Mouse (Mus musculus): Measurements from ENCODE around the gene Tent5b. TPM values are rescaled to one million over a fixed set of nuclear protein-coding genes. Genes with fewer than 3 reads are reported as not detected.

Gene Tent5b
- polyA plus RNA-seq, 1 experiment, result 4.4 TPM

- Histone ChIP-seq H3ac (ENCODE audit: control insufficient read depth, insufficient read length, low read depth) (no peak overlapping the region), H3K4me3 (ENCODE audit: insufficient read depth, poor library complexity, severe bottlenecking) (no peak overlapping the region), H3K36me3 (ENCODE audit: control insufficient read depth, insufficient read depth) (peaks cover 27% of the 10 kb centered on the region), H3K27me3 (ENCODE audit: control insufficient read depth, insufficient read depth, insufficient read length) (no peaks in the 10 kb centered on the region), H3K79me2 (ENCODE audit: control insufficient read depth, insufficient read depth) (peaks cover 22% of the 10 kb centered on the region), H3K79me3 (ENCODE audit: low read depth) (no peaks in the 10 kb centered on the region)
- TF ChIP-seq MYOG (IDR thresholded peaks at IDR 0.05; ENCODE audit: control insufficient read depth, extremely low read depth, insufficient read length) (no peak), CTCF (IDR thresholded peaks at IDR 0.05; ENCODE audit: control insufficient read depth, insufficient read depth, insufficient read length) (no peak), USF1 (IDR thresholded peaks at IDR 0.05; ENCODE audit: low read depth) (no peak), FOSL1 (IDR thresholded peaks at IDR 0.05; ENCODE audit: insufficient read depth, low read length, poor library complexity, severe bottlenecking) (no peak), MAX (IDR thresholded peaks at IDR 0.05) (no peak), CEBPB (IDR thresholded peaks at IDR 0.05; ENCODE audit: low read depth) (no peak), MYOD1 (IDR thresholded peaks at IDR 0.05; ENCODE audit: control insufficient read depth, insufficient read length, low read depth) (no peak)
Measured at GRCm38 (mm10) chr4:133485691-133486425, 5.9 kb downstream of the Tent5b start.

GRCm38 (mm10) chr4:133486673-133487357, 6.9 kb downstream of the Tent5b start:
- Histone ChIP-seq H3K4me3 (ENCODE audit: insufficient read depth, poor library complexity, severe bottlenecking) (no peak overlapping the region), H3K36me3 (ENCODE audit: control insufficient read depth, insufficient read depth) (peaks cover 26% of the 10 kb centered on the region), H3K27me3 (ENCODE audit: control insufficient read depth, insufficient read depth, insufficient read length) (no peaks in the 10 kb centered on the region), H3K79me3 (ENCODE audit: low read depth) (no peaks in the 10 kb centered on the region), H3ac (ENCODE audit: control insufficient read depth, insufficient read length, low read depth) (no peak overlapping the region), H3K79me2 (ENCODE audit: control insufficient read depth, insufficient read depth) (peaks cover 21% of the 10 kb centered on the region)
- no peak for TF ChIP-seq FOSL1 (IDR thresholded peaks at IDR 0.05; ENCODE audit: insufficient read depth, low read length, poor library complexity, severe bottlenecking)
- TF ChIP-seq CTCF (IDR thresholded peaks at IDR 0.05; ENCODE audit: control insufficient read depth, insufficient read depth, insufficient read length), result no peak
- no peak for TF ChIP-seq CEBPB (IDR thresholded peaks at IDR 0.05; ENCODE audit: low read depth)
- TF ChIP-seq MYOG (IDR thresholded peaks at IDR 0.05; ENCODE audit: control insufficient read depth, extremely low read depth, insufficient read length), result no peak

GRCm38 (mm10) chr4:133488619-133489392, 8.9 kb downstream of the Tent5b start:
- TF ChIP-seq USF1 (IDR thresholded peaks at IDR 0.05; ENCODE audit: low read depth), result no peak
- no peak for TF ChIP-seq CTCF (IDR thresholded peaks at IDR 0.05; ENCODE audit: control insufficient read depth, insufficient read depth, insufficient read length)
- no peak for TF ChIP-seq MAX (IDR thresholded peaks at IDR 0.05)
- TF ChIP-seq MYOD1 (IDR thresholded peaks at IDR 0.05; ENCODE audit: control insufficient read depth, insufficient read length, low read depth), result no peak
- TF ChIP-seq MYOG (IDR thresholded peaks at IDR 0.05; ENCODE audit: control insufficient read depth, extremely low read depth, insufficient read length), result no peak
- TF ChIP-seq CEBPB (IDR thresholded peaks at IDR 0.05; ENCODE audit: low read depth), result no peak
- no peak for TF ChIP-seq FOSL1 (IDR thresholded peaks at IDR 0.05; ENCODE audit: insufficient read depth, low read length, poor library complexity, severe bottlenecking)
- Histone ChIP-seq H3ac (ENCODE audit: control insufficient read depth, insufficient read length, low read depth) (no peak overlapping the region), H3K79me3 (ENCODE audit: low read depth) (no peaks in the 10 kb centered on the region), H3K36me3 (ENCODE audit: control insufficient read depth, insufficient read depth) (peaks cover 23% of the 10 kb centered on the region), H3K79me2 (ENCODE audit: control insufficient read depth, insufficient read depth) (peaks cover under 1% of the 10 kb centered on the region), H3K27me3 (ENCODE audit: control insufficient read depth, insufficient read depth, insufficient read length) (no peaks in the 10 kb centered on the region), H3K4me3 (ENCODE audit: insufficient read depth, poor library complexity, severe bottlenecking) (no peak overlapping the region)

GRCm38 (mm10) chr4:133489489-133490245, 9.7 kb downstream of the Tent5b start:
- Histone ChIP-seq H3K36me3 (ENCODE audit: control insufficient read depth, insufficient read depth) (peaks cover 23% of the 10 kb centered on the region), H3K27me3 (ENCODE audit: control insufficient read depth, insufficient read depth, insufficient read length) (no peaks in the 10 kb centered on the region), H3K79me3 (ENCODE audit: low read depth) (no peaks in the 10 kb centered on the region), H3K79me2 (ENCODE audit: control insufficient read depth, insufficient read depth) (no peaks in the 10 kb centered on the region), H3K4me3 (ENCODE audit: insufficient read depth, poor library complexity, severe bottlenecking) (no peak overlapping the region), H3ac (ENCODE audit: control insufficient read depth, insufficient read length, low read depth) (no peak overlapping the region)
- no peak for TF ChIP-seq USF1 (IDR thresholded peaks at IDR 0.05; ENCODE audit: low read depth)
- TF ChIP-seq MYOD1 (IDR thresholded peaks at IDR 0.05; ENCODE audit: control insufficient read depth, insufficient read length, low read depth), result peak; percentile 65
- TF ChIP-seq FOSL1 (IDR thresholded peaks at IDR 0.05; ENCODE audit: insufficient read depth, low read length, poor library complexity, severe bottlenecking), result no peak

- Histone ChIP-seq H3K36me3 (ENCODE audit: control insufficient read depth, insufficient read depth) (peaks cover 13% of the 10 kb centered on the region), H3K27me3 (ENCODE audit: control insufficient read depth, insufficient read depth, insufficient read length) (peaks cover 10% of the 10 kb centered on the region), H3K4me3 (ENCODE audit: insufficient read depth, poor library complexity, severe bottlenecking) (no peak overlapping the region), H3K79me2 (ENCODE audit: control insufficient read depth, insufficient read depth) (no peaks in the 10 kb centered on the region), H3ac (ENCODE audit: control insufficient read depth, insufficient read length, low read depth) (no peak overlapping the region), H3K79me3 (ENCODE audit: low read depth) (no peaks in the 10 kb centered on the region)
- TF ChIP-seq USF1 (IDR thresholded peaks at IDR 0.05; ENCODE audit: low read depth) (no peak), MYOG (IDR thresholded peaks at IDR 0.05; ENCODE audit: control insufficient read depth, extremely low read depth, insufficient read length) (no peak)
Measured at GRCm38 (mm10) chr4:133491800-133492199, 11.9 kb downstream of the Tent5b start.

Measured in C2C12 (cell line).